Mouse (Mus musculus) spleen, adult 2 months (tissue): ENCODE measurements at regions not wholly inside any gene's neighbourhood (a gene's known extent, or its start where the extent isn't known, plus 50 kb on each side); places are given as distances from the start of the nearest gene placed in this dataset.

ENCODE experiments used
- CTCF ChIP-seq: fragments of 200-500 bp; IDR thresholded peaks from 2 replicates; pipeline ENCODE4 v1.5.1; 2011; ENCODE audit warnings: mild to moderate bottlenecking, inconsistent platforms; ENCODE audit not compliant: insufficient read depth, insufficient read length, insufficient replicate concordance; ENCODE audit errors: extremely low read depth
- POLR2A ChIP-seq: fragments of 200-500 bp; IDR thresholded peaks from 2 replicates; pipeline ENCODE4 v1.6.1; 2011; ENCODE audit warnings: low read depth, low read length, inconsistent platforms

DNA sequence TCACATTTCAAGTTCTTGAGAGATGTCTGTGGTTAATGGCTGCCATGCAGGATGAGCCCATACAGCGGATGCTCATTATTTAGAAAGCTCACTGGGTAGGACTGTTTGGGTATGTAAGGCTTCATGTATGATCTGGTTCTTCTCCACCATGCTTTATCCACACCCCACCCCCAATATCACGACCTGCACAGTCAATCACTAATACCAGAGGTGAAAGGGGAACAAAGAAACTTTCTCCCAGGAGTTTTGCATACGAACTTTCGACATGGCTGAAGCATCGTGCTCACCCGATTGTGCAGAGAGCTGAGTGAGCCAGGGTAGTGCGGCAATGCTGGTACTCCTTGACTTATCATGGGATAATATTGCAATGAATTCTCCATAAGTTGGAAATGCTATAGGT, 247.3 kb upstream of the Klf3 start:
- TF ChIP-seq POLR2A (no peak), CTCF (no peak)
